Mouse (Mus musculus): ENCODE measurements around the gene Lmnb2. TPM values are rescaled to one million over a fixed set of nuclear protein-coding genes. Genes with fewer than 3 reads are reported as not detected.
A peak's percentile ranks its signal among the peaks of the same experiment; 100 is the strongest.

The Lmnb2 gene
- polyA plus RNA-seq, 1 experiment: 66.4 TPM

DNA sequence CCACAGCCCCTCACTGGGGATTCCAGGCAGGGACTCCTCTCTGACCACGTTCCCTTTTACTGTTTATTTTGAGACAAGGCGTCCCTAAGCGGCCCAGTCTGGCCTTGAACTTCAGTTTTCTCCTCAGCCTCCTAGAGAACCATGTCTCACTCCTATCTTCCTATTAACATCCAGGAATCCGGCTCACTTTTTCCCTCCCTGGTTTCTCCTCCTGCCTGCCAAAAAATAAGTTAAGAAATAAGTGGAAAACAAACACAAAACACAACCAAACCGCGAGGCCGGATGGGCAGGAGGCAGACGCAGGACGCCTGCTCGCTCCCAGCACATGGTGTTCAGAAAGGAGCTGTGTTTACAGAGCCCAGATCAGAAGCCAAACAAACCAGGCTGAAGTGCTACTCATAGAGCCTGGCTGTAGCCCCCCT, 44.0 kb upstream of the Lmnb2 start:
- TF ChIP-seq FOSL1 (IDR thresholded peaks at IDR 0.05; ENCODE audit: insufficient read depth, low read length, poor library complexity, severe bottlenecking) (no peak), CTCF (IDR thresholded peaks at IDR 0.05; ENCODE audit: control insufficient read depth, insufficient read depth, insufficient read length) (no peak), CEBPB (IDR thresholded peaks at IDR 0.05; ENCODE audit: low read depth) (no peak), MYOD1 (IDR thresholded peaks at IDR 0.05; ENCODE audit: control insufficient read depth, insufficient read length, low read depth) (no peak), MAX (IDR thresholded peaks at IDR 0.05) (no peak), MYOG (IDR thresholded peaks at IDR 0.05; ENCODE audit: control insufficient read depth, extremely low read depth, insufficient read length) (no peak), USF1 (IDR thresholded peaks at IDR 0.05; ENCODE audit: low read depth) (no peak)
- H3K4me3 ChIP-seq (ENCODE audit: insufficient read depth, poor library complexity, severe bottlenecking): no peak overlapping the region
- no peaks in the 10 kb centered on the region for H3K79me2 ChIP-seq (ENCODE audit: control insufficient read depth, insufficient read depth)
- H3K27me3 ChIP-seq (ENCODE audit: control insufficient read depth, insufficient read depth, insufficient read length): no peaks in the 10 kb centered on the region
- no peak overlapping the region for H3ac ChIP-seq (ENCODE audit: control insufficient read depth, insufficient read length, low read depth)
- no peaks in the 10 kb centered on the region for H3K79me3 ChIP-seq (ENCODE audit: low read depth)
- H3K36me3 ChIP-seq (ENCODE audit: control insufficient read depth, insufficient read depth): no peaks in the 10 kb centered on the region

- Histone ChIP-seq H3K79me2 (ENCODE audit: control insufficient read depth, insufficient read depth) (no peaks in the 10 kb centered on the region), H3K4me3 (ENCODE audit: insufficient read depth, poor library complexity, severe bottlenecking) (no peak overlapping the region)
Observed at GRCm38 (mm10) chr10:80960551-80961508, 42.8 kb upstream of the Lmnb2 start.

DNA sequence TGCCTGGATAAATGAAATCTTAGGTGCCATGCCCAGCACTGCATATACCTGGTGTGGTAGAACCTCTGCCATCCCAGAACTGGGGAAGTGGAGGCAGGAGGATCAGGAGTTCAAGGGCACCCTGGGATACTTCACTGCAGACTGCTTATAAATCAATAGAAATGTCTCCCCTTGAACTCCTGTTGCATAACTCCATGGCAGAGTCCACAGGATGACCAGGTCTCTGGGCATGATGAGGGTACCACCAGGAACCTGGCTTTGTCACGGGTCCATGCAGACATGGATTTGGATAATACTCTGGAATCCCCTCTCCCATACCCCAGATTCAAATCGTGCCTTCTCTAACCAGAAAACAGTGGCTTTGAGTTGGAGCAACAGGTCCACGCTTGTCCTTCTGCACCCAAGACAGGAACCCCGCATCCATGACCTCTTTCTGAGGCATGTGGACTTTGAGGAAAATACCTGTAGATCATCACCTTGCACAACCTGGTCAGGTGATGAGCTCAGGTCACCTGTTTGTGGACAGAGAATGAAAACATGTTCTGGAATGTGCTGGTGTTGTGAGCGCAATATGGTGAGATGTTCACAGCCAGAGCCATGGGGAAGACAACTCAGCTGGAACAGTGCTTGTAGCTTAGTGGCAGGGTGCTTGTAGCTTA, 41.1 kb upstream of the Lmnb2 start:
- H3K27me3 ChIP-seq (ENCODE audit: control insufficient read depth, insufficient read depth, insufficient read length): no peaks in the 10 kb centered on the region
- H3ac ChIP-seq (ENCODE audit: control insufficient read depth, insufficient read length, low read depth): no peak overlapping the region
- H3K79me3 ChIP-seq (ENCODE audit: low read depth): no peaks in the 10 kb centered on the region
- H3K36me3 ChIP-seq (ENCODE audit: control insufficient read depth, insufficient read depth): no peaks in the 10 kb centered on the region
- H3K4me3 ChIP-seq (ENCODE audit: insufficient read depth, poor library complexity, severe bottlenecking): no peak overlapping the region
- TF ChIP-seq MYOD1 (IDR thresholded peaks at IDR 0.05; ENCODE audit: control insufficient read depth, insufficient read length, low read depth) (no peak), CTCF (IDR thresholded peaks at IDR 0.05; ENCODE audit: control insufficient read depth, insufficient read depth, insufficient read length) (no peak), MYOG (IDR thresholded peaks at IDR 0.05; ENCODE audit: control insufficient read depth, extremely low read depth, insufficient read length) (no peak), CEBPB (IDR thresholded peaks at IDR 0.05; ENCODE audit: low read depth) (no peak), MAX (IDR thresholded peaks at IDR 0.05) (no peak), FOSL1 (IDR thresholded peaks at IDR 0.05; ENCODE audit: insufficient read depth, low read length, poor library complexity, severe bottlenecking) (no peak), USF1 (IDR thresholded peaks at IDR 0.05; ENCODE audit: low read depth) (no peak)
- H3K79me2 ChIP-seq (ENCODE audit: control insufficient read depth, insufficient read depth): no peaks in the 10 kb centered on the region

More at GRCm38 (mm10) chr10:80960551-80961508, 42.8 kb upstream of the Lmnb2 start:
- Histone ChIP-seq H3K36me3 (ENCODE audit: control insufficient read depth, insufficient read depth) (no peaks in the 10 kb centered on the region), H3K27me3 (ENCODE audit: control insufficient read depth, insufficient read depth, insufficient read length) (no peaks in the 10 kb centered on the region), H3K79me3 (ENCODE audit: low read depth) (no peaks in the 10 kb centered on the region), H3ac (ENCODE audit: control insufficient read depth, insufficient read length, low read depth) (peak overlapping the region; percentile 10)
- TF ChIP-seq FOSL1 (IDR thresholded peaks at IDR 0.05; ENCODE audit: insufficient read depth, low read length, poor library complexity, severe bottlenecking) (no peak), MYOD1 (IDR thresholded peaks at IDR 0.05; ENCODE audit: control insufficient read depth, insufficient read length, low read depth) (peak; percentile 44), MYOG (IDR thresholded peaks at IDR 0.05; ENCODE audit: control insufficient read depth, extremely low read depth, insufficient read length) (no peak), CTCF (IDR thresholded peaks at IDR 0.05; ENCODE audit: control insufficient read depth, insufficient read depth, insufficient read length) (no peak)

DNA sequence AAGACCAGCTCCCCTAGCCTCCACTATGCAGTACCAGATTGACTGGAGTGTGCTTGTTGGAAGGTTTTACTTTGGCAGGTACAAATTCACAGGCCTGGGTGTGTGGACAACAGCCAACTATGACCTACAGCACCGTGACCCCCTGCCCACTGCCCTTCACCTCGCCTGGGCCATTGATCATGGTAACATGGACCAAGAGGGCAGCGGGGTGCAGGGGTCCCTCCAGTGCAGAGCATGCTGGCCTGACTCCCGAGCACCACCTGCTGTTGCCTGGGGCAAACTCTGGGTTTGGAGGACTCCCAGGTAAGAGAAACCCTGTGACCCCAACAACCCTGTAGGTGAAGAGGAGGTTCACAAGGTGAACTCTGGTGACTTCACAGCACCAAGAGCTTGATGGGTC, 39.7 kb upstream of the Lmnb2 start:
- Histone ChIP-seq H3K36me3 (ENCODE audit: control insufficient read depth, insufficient read depth) (no peaks in the 10 kb centered on the region), H3K27me3 (ENCODE audit: control insufficient read depth, insufficient read depth, insufficient read length) (no peaks in the 10 kb centered on the region), H3K79me3 (ENCODE audit: low read depth) (no peaks in the 10 kb centered on the region), H3ac (ENCODE audit: control insufficient read depth, insufficient read length, low read depth) (no peak overlapping the region), H3K79me2 (ENCODE audit: control insufficient read depth, insufficient read depth) (no peaks in the 10 kb centered on the region), H3K4me3 (ENCODE audit: insufficient read depth, poor library complexity, severe bottlenecking) (no peak overlapping the region)
- TF ChIP-seq CEBPB (IDR thresholded peaks at IDR 0.05; ENCODE audit: low read depth) (no peak), MYOD1 (IDR thresholded peaks at IDR 0.05; ENCODE audit: control insufficient read depth, insufficient read length, low read depth) (no peak), USF1 (IDR thresholded peaks at IDR 0.05; ENCODE audit: low read depth) (no peak), MAX (IDR thresholded peaks at IDR 0.05) (no peak), CTCF (IDR thresholded peaks at IDR 0.05; ENCODE audit: control insufficient read depth, insufficient read depth, insufficient read length) (no peak), FOSL1 (IDR thresholded peaks at IDR 0.05; ENCODE audit: insufficient read depth, low read length, poor library complexity, severe bottlenecking) (no peak)

- Histone ChIP-seq H3K79me3 (ENCODE audit: low read depth) (no peaks in the 10 kb centered on the region), H3ac (ENCODE audit: control insufficient read depth, insufficient read length, low read depth) (no peak overlapping the region), H3K36me3 (ENCODE audit: control insufficient read depth, insufficient read depth) (no peaks in the 10 kb centered on the region), H3K27me3 (ENCODE audit: control insufficient read depth, insufficient read depth, insufficient read length) (no peaks in the 10 kb centered on the region), H3K4me3 (ENCODE audit: insufficient read depth, poor library complexity, severe bottlenecking) (no peak overlapping the region), H3K79me2 (ENCODE audit: control insufficient read depth, insufficient read depth) (no peaks in the 10 kb centered on the region)
- TF ChIP-seq MYOG (IDR thresholded peaks at IDR 0.05; ENCODE audit: control insufficient read depth, extremely low read depth, insufficient read length) (no peak), FOSL1 (IDR thresholded peaks at IDR 0.05; ENCODE audit: insufficient read depth, low read length, poor library complexity, severe bottlenecking) (no peak), USF1 (IDR thresholded peaks at IDR 0.05; ENCODE audit: low read depth) (no peak)
Observed at GRCm38 (mm10) chr10:80956901-80957300, 38.9 kb upstream of the Lmnb2 start.

All from C2C12 (cell line).